Mouse (Mus musculus): ENCODE measurements around the gene Gata2. TPM values are rescaled to one million over a fixed set of nuclear protein-coding genes. Genes with fewer than 3 reads are reported as not detected.
"Not testable (repeated sequence)": the region's sequence is repeated elsewhere in the genome, so short reads cannot be mapped to it uniquely, and the experiment has no call there.

Gene Gata2
- total RNA-seq (2021) = 1 to 10 TPM; 4.8 to 5.9 TPM

- no peak for DNase-seq (ENCODE audit: low spot score in 2 of 2)
- intact Hi-C loops (cut with DNase I) = no loop called here
These were observed at the start of gene Gata2 for GRCm38 (mm10) chr6:88193433-88194052. TSS of gene Gata2 (plus strand) at chr6:88193891.

- no peak for DNase-seq (ENCODE audit: low spot score in 2 of 2)
- intact Hi-C loops (cut with DNase I) = no loop called here
These were observed 47.9 kb upstream of the Gata2 start for GRCm38 (mm10) chr6:88145793-88146192.

GRCm38 (mm10) chr6:88146576-88146975 is 47.1 kb upstream of the Gata2 start:
- no peak for DNase-seq (ENCODE audit: low spot score in 2 of 2)
- intact Hi-C loops (cut with DNase I) = no loop called here

- peak in 1 of 2 experiments; percentile 19 for DNase-seq (ENCODE audit: low spot score in 2 of 2)
- intact Hi-C loops (cut with DNase I) = no loop called here
These were observed 46.2 kb upstream of the Gata2 start for GRCm38 (mm10) chr6:88147411-88148003.

- intact Hi-C loops (cut with DNase I) = no loop called here
- DNase-seq (ENCODE audit: low spot score in 2 of 2) = no peak
These were observed 42.4 kb upstream of the Gata2 start for GRCm38 (mm10) chr6:88151335-88151734.

- intact Hi-C loops (cut with DNase I) = no loop called here
- no peak for DNase-seq (ENCODE audit: low spot score in 2 of 2)
These were observed 41.5 kb upstream of the Gata2 start for GRCm38 (mm10) chr6:88152127-88152705.

- DNase-seq (ENCODE audit: low spot score in 2 of 2) = no peak
- intact Hi-C loops (cut with DNase I) = no loop called here
These were observed 40.7 kb upstream of the Gata2 start for GRCm38 (mm10) chr6:88152979-88153378.

GRCm38 (mm10) chr6:88155614-88156013 is 38.1 kb upstream of the Gata2 start:
- intact Hi-C loops (cut with DNase I); DNase-seq (ENCODE audit: low spot score in 2 of 2): not testable (repeated sequence)

GRCm38 (mm10) chr6:88158790-88159189 is 34.9 kb upstream of the Gata2 start:
- DNase-seq (ENCODE audit: low spot score in 2 of 2) = peak in 1 of 2 experiments; percentile 54
- intact Hi-C loops (cut with DNase I) = no loop called here

GRCm38 (mm10) chr6:88166054-88166453 is 27.6 kb upstream of the Gata2 start:
- intact Hi-C loops (cut with DNase I) = no loop called here
- DNase-seq (ENCODE audit: low spot score in 2 of 2) = no peak

GRCm38 (mm10) chr6:88174191-88174590 is 19.5 kb upstream of the Gata2 start:
- intact Hi-C loops (cut with DNase I) = no loop called here
- no peak for DNase-seq (ENCODE audit: low spot score in 2 of 2)

GRCm38 (mm10) chr6:88174676-88175075 is 19.0 kb upstream of the Gata2 start:
- intact Hi-C loops (cut with DNase I) = no loop called here
- no peak for DNase-seq (ENCODE audit: low spot score in 2 of 2)

GRCm38 (mm10) chr6:88184671-88185070 is 9.0 kb upstream of the Gata2 start:
- intact Hi-C loops (cut with DNase I) = loop anchor here (5.0 kb wide), 4 partner anchors 62 to 318 kb away; partner anchors contain the start of gene Eefsec
- no peak for DNase-seq (ENCODE audit: low spot score in 2 of 2)

GRCm38 (mm10) chr6:88188148-88188547 is 5.5 kb upstream of the Gata2 start:
- intact Hi-C loops (cut with DNase I) = loop anchor here (5.0 kb wide), 4 partner anchors 66 to 314 kb away; partner anchors contain the start of gene Eefsec
- peak in 1 of 2 experiments; percentile 87 for DNase-seq (ENCODE audit: low spot score in 2 of 2)

- peak; percentile 61 to 77 for DNase-seq (ENCODE audit: low spot score in 2 of 2)
- intact Hi-C loops (cut with DNase I) = loop anchor here (1.0 to 5.0 kb wide), 5 partner anchors 67 to 313 kb away; partner anchors contain the start of gene Eefsec
These were observed 4.2 kb upstream of the Gata2 start for GRCm38 (mm10) chr6:88189312-88190042.

GRCm38 (mm10) chr6:88190043-88190309 is 3.7 kb upstream of the Gata2 start:
- intact Hi-C loops (cut with DNase I) = no loop called here
- no peak for DNase-seq (ENCODE audit: low spot score in 2 of 2)

GRCm38 (mm10) chr6:88190310-88191023 is 3.2 kb upstream of the Gata2 start:
- intact Hi-C loops (cut with DNase I) = no loop called here
- DNase-seq (ENCODE audit: low spot score in 2 of 2) = no peak

GRCm38 (mm10) chr6:88191024-88191365 is 2.7 kb upstream of the Gata2 start:
- intact Hi-C loops (cut with DNase I) = no loop called here
- DNase-seq (ENCODE audit: low spot score in 2 of 2) = no peak

GRCm38 (mm10) chr6:88191411-88192070 is 2.1 kb upstream of the Gata2 start:
- intact Hi-C loops (cut with DNase I) = no loop called here
- DNase-seq (ENCODE audit: low spot score in 2 of 2) = no peak

- intact Hi-C loops (cut with DNase I) = no loop called here
These were observed 935 bp upstream of the Gata2 start for GRCm38 (mm10) chr6:88192756-88193155.

More at GRCm38 (mm10) chr6:88192756-88193155, 935 bp upstream of the Gata2 start:
- DNase-seq (ENCODE audit: low spot score in 2 of 2) = no peak

Measured in left cerebral cortex, postnatal 25 days (tissue).